Mouse (Mus musculus): ENCODE measurements around the gene Sirt3.

DNA sequence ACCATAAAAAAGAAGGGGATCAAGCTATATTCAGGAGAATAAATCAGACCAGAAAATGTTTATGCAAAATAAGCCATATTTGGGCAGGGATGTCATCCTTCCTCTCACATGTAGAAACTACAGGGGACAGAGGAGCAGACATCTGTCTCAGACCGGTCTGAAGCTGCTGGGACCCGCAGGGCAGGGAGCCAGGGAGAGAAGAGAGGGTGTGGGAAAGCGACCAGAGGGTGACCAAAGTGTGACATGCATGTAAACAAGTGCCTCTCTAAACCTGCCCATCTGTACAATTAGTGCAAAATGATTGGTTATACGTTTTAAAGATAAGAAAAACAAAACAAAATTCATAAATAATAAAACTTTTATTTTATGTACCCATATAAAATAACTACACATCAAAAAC lies 61.9 kb downstream of the Sirt3 start:
- TF ChIP-seq EP300 (IDR thresholded peaks at IDR 0.05; ENCODE audit: low read depth) = no peak
- TF ChIP-seq CTCF (IDR thresholded peaks at IDR 0.05; ENCODE audit: low read depth) = no peak

Measured in liver, postnatal 0 days (tissue).